Mouse (Mus musculus): ENCODE measurements around the gene Zfp57.

Zfp57 gene

GRCm38 (mm10) chr17:37045611-37046311 lies 44.8 kb downstream of the Zfp57 start, which contains the start of gene Gabbr1:
Gene Gabbr1 (plus strand): TSS chr17:37045966.
- in situ Hi-C loops (cut with MboI), result no loop called here

GRCm38 (mm10) chr17:37046312-37047112 lies 45.5 kb downstream of the Zfp57 start:
- in situ Hi-C loops (cut with MboI), result no loop called here

- in situ Hi-C loops (cut with MboI), result no loop called here
Measured at GRCm38 (mm10) chr17:37047332-37047976, 46.5 kb downstream of the Zfp57 start.

GRCm38 (mm10) chr17:37047981-37048380 lies 47.0 kb downstream of the Zfp57 start:
- in situ Hi-C loops (cut with MboI), result no loop called here

GRCm38 (mm10) chr17:37048383-37048782 lies 47.4 kb downstream of the Zfp57 start:
- in situ Hi-C loops (cut with MboI), result no loop called here

- in situ Hi-C loops (cut with MboI), result no loop called here
Measured at GRCm38 (mm10) chr17:37049570-37050310, 48.8 kb downstream of the Zfp57 start.

GRCm38 (mm10) chr17:37050399-37050798 lies 49.4 kb downstream of the Zfp57 start:
- in situ Hi-C loops (cut with MboI), result no loop called here

GRCm38 (mm10) chr17:37050876-37051275 lies 49.9 kb downstream of the Zfp57 start:
- in situ Hi-C loops (cut with MboI), result no loop called here

GRCm38 (mm10) chr17:37051745-37052144 lies 50.8 kb downstream of the Zfp57 start:
- in situ Hi-C loops (cut with MboI), result no loop called here

- in situ Hi-C loops (cut with MboI), result no loop called here
Measured at GRCm38 (mm10) chr17:37056957-37057356, 56.0 kb downstream of the Zfp57 start.
